Mouse (Mus musculus) midbrain, embryonic 10.5 days (tissue): ENCODE data around the gene Dyrk4. TPM values are rescaled to one million over a fixed set of nuclear protein-coding genes. Genes with fewer than 3 reads are reported as not detected.

Experiments used
- DNase-seq: peaks from one replicate; pipeline ENCODE4 v3.0.0-alpha.2; 2017; ENCODE audit warnings: low spot score
- H3K27ac ChIP-seq: fragments of 300-500 bp; sonication (generic); replicated peaks from 2 replicates; pipeline ENCODE4 v1.5.1; 2016; ENCODE audit warnings: mild to moderate bottlenecking
- H3K27me3 ChIP-seq: fragments of 300-500 bp; sonication (generic); 2 replicates; pipeline ENCODE4 v1.6.1; 2016; ENCODE audit warnings: low read depth, mild to moderate bottlenecking; ENCODE audit not compliant: poor library complexity, severe bottlenecking
- H3K36me3 ChIP-seq: fragments of 300-500 bp; sonication (generic); 2 replicates; pipeline ENCODE4 v1.6.1; 2016; ENCODE audit warnings: mild to moderate bottlenecking, moderate library complexity
- H3K4me1 ChIP-seq: fragments of 300-500 bp; sonication (generic); 2 replicates; pipeline ENCODE4 v1.6.1; 2016
- H3K4me3 ChIP-seq: fragments of 300-500 bp; sonication (generic); 2 replicates; pipeline ENCODE4 v1.5.1; 2016; ENCODE audit warnings: mild to moderate bottlenecking, moderate library complexity
- H3K9me3 ChIP-seq: fragments of 300-500 bp; sonication (generic); replicated peaks from 2 replicates; pipeline ENCODE4 v1.6.1; 2016; ENCODE audit warnings: mild to moderate bottlenecking
- WGBS: fragments of 180-500 bp; shearing (Covaris S2); methylation state at CpG from one replicate; pipeline ENCODE4 v1.1.7; 2016; 5-methylcytosine and 5-hydroxymethylcytosine counted together
- polyA plus RNA-seq: library from polyadenylated mRNA; unstranded; fragments of >200 nt; fragmentation: Nextera tagmentation; extraction: Ambion mirVana; gene quantifications from 2 replicates; pipeline ENCODE4 v1.2.1, GENCODE M21; 2016

Gene Dyrk4
- polyA plus RNA-seq, 1 experiment from 2014 or later: 0.11 TPM

- 92% methylated on average over 2 of the region's 2 CpGs for WGBS
- Histone ChIP-seq H3K4me1 (peaks cover 8% of the 10 kb centered on the region), H3K9me3 (no peaks in the 10 kb centered on the region), H3K27ac (no peak overlapping the region), H3K4me3 (no peak overlapping the region), H3K36me3 (peaks cover 75% of the 10 kb centered on the region), H3K27me3 (no peaks in the 10 kb centered on the region)
- no peak for DNase-seq
These were observed 11.3 kb upstream of the Dyrk4 start for GRCm38 (mm10) chr6:126932896-126933295.

GRCm38 (mm10) chr6:126914928-126915327 lies 6.7 kb downstream of the Dyrk4 start:
- H3K9me3 ChIP-seq: no peaks in the 10 kb centered on the region
- no peaks in the 10 kb centered on the region for H3K36me3 ChIP-seq
- no peak overlapping the region for H3K4me3 ChIP-seq
- H3K4me1 ChIP-seq: no peaks in the 10 kb centered on the region
- no peaks in the 10 kb centered on the region for H3K27me3 ChIP-seq
- DNase-seq: no peak
- H3K27ac ChIP-seq: no peak overlapping the region
- 84% methylated on average over 5 of the region's 5 CpGs for WGBS

- WGBS: 86% methylated on average over 4 of the region's 4 CpGs
- no peaks in the 10 kb centered on the region for H3K27me3 ChIP-seq
These were observed 10.9 kb downstream of the Dyrk4 start for GRCm38 (mm10) chr6:126910727-126911126.

DNA sequence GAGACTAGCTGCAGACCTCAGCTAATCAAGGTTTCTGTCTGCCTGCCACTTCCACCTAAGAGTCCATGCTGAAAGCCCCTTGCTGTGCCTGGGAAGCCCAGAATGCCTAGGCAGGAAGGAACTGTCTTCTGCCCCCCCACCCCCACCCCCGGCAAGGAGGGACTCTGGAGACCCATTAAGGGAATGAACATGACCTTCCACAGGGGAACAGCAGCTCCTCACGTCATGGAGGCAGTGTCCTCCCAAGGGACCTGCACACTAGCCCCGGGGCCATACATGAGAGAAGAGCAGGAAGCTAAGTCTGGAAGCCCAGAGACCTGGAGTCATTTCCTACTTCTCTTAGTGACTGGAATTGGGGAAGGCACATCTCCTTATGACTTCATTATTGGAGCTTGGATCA lies 13.8 kb downstream of the Dyrk4 start:
- H3K27me3 ChIP-seq: no peaks in the 10 kb centered on the region
- no peaks in the 10 kb centered on the region for H3K4me1 ChIP-seq
- H3K4me3 ChIP-seq: no peak overlapping the region
- H3K36me3 ChIP-seq: no peaks in the 10 kb centered on the region
- no peak for DNase-seq
- H3K9me3 ChIP-seq: no peaks in the 10 kb centered on the region
- 80% methylated on average over 3 of the region's 3 CpGs for WGBS
- H3K27ac ChIP-seq: no peak overlapping the region

More at GRCm38 (mm10) chr6:126910727-126911126, 10.9 kb downstream of the Dyrk4 start:
- Histone ChIP-seq H3K9me3 (no peaks in the 10 kb centered on the region), H3K36me3 (no peaks in the 10 kb centered on the region), H3K27ac (no peak overlapping the region), H3K4me1 (no peaks in the 10 kb centered on the region), H3K4me3 (no peak overlapping the region)
- no peak for DNase-seq

DNA sequence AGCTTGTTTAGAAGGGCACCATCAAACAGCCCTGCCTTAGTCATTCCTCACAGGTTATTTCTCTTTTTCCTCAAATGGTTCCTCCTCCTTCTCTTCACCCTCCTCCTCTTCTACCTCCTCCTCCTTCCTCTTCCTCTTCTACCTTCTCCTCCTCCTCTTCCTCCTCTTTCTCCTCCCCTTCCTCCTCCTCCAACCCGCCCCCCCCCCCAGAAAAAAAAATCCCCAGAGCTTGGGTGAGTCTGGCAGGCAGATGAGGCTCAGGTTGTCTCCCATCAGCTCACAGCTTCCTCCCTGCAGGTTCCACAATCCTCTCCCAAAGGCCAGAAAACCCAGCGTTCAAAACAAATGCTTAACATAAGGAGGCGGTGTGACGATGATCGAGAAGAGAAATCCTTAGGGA lies 14.3 kb downstream of the Dyrk4 start:
- no peak overlapping the region for H3K27ac ChIP-seq
- H3K27me3 ChIP-seq: no peaks in the 10 kb centered on the region
- WGBS: 77% methylated on average over 4 of the region's 5 CpGs
- H3K36me3 ChIP-seq: no peaks in the 10 kb centered on the region
- H3K4me1 ChIP-seq: no peaks in the 10 kb centered on the region
- no peak for DNase-seq
- H3K4me3 ChIP-seq: no peak overlapping the region
- H3K9me3 ChIP-seq: no peaks in the 10 kb centered on the region

DNA sequence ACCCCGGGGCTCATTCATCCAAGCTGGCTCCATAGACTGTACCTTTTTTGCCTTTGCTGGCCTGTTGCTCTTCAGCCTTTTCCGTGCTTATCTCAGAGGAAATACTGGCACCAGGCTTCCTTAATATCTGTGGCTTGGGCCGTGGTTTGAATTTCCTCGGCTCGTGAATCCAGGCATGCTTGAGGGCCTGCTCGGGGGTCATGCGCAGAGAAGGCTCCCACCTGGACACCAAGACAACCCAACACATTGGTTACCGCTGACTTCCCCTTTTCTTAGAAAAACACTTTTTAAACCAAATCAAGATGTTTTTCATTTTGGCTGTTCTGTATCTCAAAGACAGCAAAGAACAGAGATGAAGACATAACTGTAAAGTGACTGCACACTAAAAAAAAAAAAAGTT lies 44.5 kb downstream of the Dyrk4 start:
- no peaks in the 10 kb centered on the region for H3K4me1 ChIP-seq
- H3K9me3 ChIP-seq: no peaks in the 10 kb centered on the region
- 92% methylated on average over 8 of the region's 8 CpGs for WGBS
- DNase-seq: no peak
- H3K27me3 ChIP-seq: no peaks in the 10 kb centered on the region
- no peak overlapping the region for H3K27ac ChIP-seq
- H3K4me3 ChIP-seq: no peak overlapping the region
- H3K36me3 ChIP-seq: no peaks in the 10 kb centered on the region

- Histone ChIP-seq H3K4me1 (peaks cover 12% of the 10 kb centered on the region), H3K27me3 (peaks cover 6% of the 10 kb centered on the region; the same call in 1 of the 2 replicates), H3K36me3 (no peaks in the 10 kb centered on the region), H3K4me3 (no peak within 1 kb of the TSS), H3K9me3 (no peaks in the 10 kb centered on the region), H3K27ac (no peak within 1 kb of the TSS)
- DNase-seq: no peak
These were observed 68.8 kb downstream of the Dyrk4 start, which contains the start of gene Akap3 for GRCm38 (mm10) chr6:126852881-126853280. Akap3 (plus strand) TSS chr6:126853098.

GRCm38 (mm10) chr6:126848712-126849704 lies 72.6 kb downstream of the Dyrk4 start, which contains the start of gene Ndufa9:
Ndufa9 (minus strand) TSS chr6:126849136.
- Histone ChIP-seq H3K36me3 (peaks cover 8% of the 10 kb centered on the region), H3K27ac (peak within 1 kb of the TSS; percentile 88), H3K4me1 (peaks cover 18% of the 10 kb centered on the region), H3K27me3 (peaks cover 6% of the 10 kb centered on the region; the same call in 1 of the 2 replicates), H3K4me3 (peak within 1 kb of the TSS; percentile 92), H3K9me3 (no peaks in the 10 kb centered on the region)
- DNase-seq: peak; percentile 94
- 6% methylated on average over 46 of the region's 46 CpGs for WGBS

GRCm38 (mm10) chr6:126836628-126837027 lies 85.0 kb downstream of the Dyrk4 start:
- H3K27me3 ChIP-seq: no peaks in the 10 kb centered on the region
- peaks cover 98% of the 10 kb centered on the region for H3K36me3 ChIP-seq
- no peaks in the 10 kb centered on the region for H3K4me1 ChIP-seq
- no peaks in the 10 kb centered on the region for H3K9me3 ChIP-seq
- DNase-seq: no peak
- H3K27ac ChIP-seq: no peak overlapping the region
- 90% methylated on average over 8 of the region's 8 CpGs for whole genome bisulfite sequencing
- no peak overlapping the region for H3K4me3 ChIP-seq

Other genes starting within 250 kb of the Dyrk4 start
- 3.4 and 4.9 TPM in 2 replicates for gene Kcna6, start 181.2 kb downstream of the Dyrk4 start, polyA plus RNA-seq
- gene Ndufa9, start 72.7 kb downstream of the Dyrk4 start, polyA plus RNA-seq: 183 and 197 TPM in 2 replicates
- gene Akap3, start 68.7 kb downstream of the Dyrk4 start, polyA plus RNA-seq: 0.09 and 0.11 TPM in 2 replicates
- 72.8 and 83.1 TPM in 2 replicates for gene Rad51ap1, start 17.7 kb upstream of the Dyrk4 start, polyA plus RNA-seq
- gene D6Wsu163e, start 18.1 kb upstream of the Dyrk4 start, polyA plus RNA-seq: 16.0 and 17.5 TPM in 2 replicates
- gene Fgf6, start 93.7 kb upstream of the Dyrk4 start, polyA plus RNA-seq: not detected in 2 replicates
- 0.14 TPM in 1 of 2 replicates, not detected in the other for gene Fgf23, start 151.1 kb upstream of the Dyrk4 start, polyA plus RNA-seq
- gene Tigar, start 187.7 kb upstream of the Dyrk4 start, polyA plus RNA-seq: 6.8 and 8.7 TPM in 2 replicates
- 1,714 and 1,799 TPM in 2 replicates for gene Ccnd2, start 230.4 kb upstream of the Dyrk4 start, polyA plus RNA-seq